18 mouse cellular contexts compared by ENCODE assay signal in the genomic region with DNA sequence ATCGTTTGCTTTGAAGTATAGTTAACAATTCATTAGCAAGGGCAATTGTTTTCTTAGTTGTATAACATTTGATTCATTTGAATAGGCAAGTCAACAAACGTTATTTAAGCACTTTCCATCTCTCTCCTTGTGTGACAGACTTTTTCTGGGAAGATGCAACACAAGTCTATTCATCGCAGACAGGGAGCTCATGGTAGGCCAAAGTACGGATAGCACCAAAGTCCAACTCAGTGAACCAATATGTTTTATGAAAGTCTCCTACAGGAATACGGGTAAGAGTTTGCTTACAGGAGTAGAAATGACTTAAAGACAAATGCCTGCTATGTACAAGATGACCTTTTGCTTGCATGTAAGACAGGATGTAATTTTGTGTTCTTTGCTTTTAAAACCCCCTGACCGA.
"Had no signal": no experiment of that assay in that cellular context is flagged by ENCODE, and none has a peak within 500 bp of the region (broad histone marks: within the 10 kb centered on the region; RNA-seq: fewer than 3 reads in every experiment).

No protein-coding gene starts in this region.

- H3K4me1 ChIP-seq: midbrain, embryonic 10.5 days; midbrain, embryonic 12.5 days; neural tube, embryonic 13.5 days; neural tube, embryonic 15.5 days had no signal

- DNase-seq: lung, embryonic 14.5 days; lung, postnatal 10 days; lung, postnatal 4 days; midbrain, embryonic 14.5 days; retina, postnatal 1 day; right cerebral cortex, adult 18-20 months; right cerebral cortex, postnatal 25 days; right cerebral cortex, postnatal 4 days; spleen, adult 18-20 months; thymus, adult 18-20 months; thymus, postnatal 14 days; thymus, postnatal 36 days had no signal

- H3K9ac ChIP-seq: lung, embryonic 14.5 days; midbrain, embryonic 12.5 days; neural tube, embryonic 13.5 days; neural tube, embryonic 15.5 days had no signal

- H3K4me2 ChIP-seq: lung, embryonic 14.5 days; midbrain, embryonic 12.5 days; neural tube, embryonic 13.5 days; neural tube, embryonic 15.5 days had no signal

- H3K27me3 ChIP-seq: midbrain, embryonic 12.5 days; neural tube, embryonic 13.5 days; neural tube, embryonic 15.5 days had no signal

- H3K9me3 ChIP-seq: midbrain, embryonic 10.5 days; midbrain, embryonic 12.5 days; neural tube, embryonic 13.5 days; neural tube, embryonic 15.5 days had no signal

- ATAC-seq: midbrain, embryonic 16.5 days had no signal

- H3K4me3 ChIP-seq: midbrain, embryonic 10.5 days; midbrain, embryonic 12.5 days; myocyte; neural tube, embryonic 13.5 days; neural tube, embryonic 15.5 days had no signal

- H3K36me3 ChIP-seq: midbrain, embryonic 10.5 days; midbrain, embryonic 12.5 days; neural tube, embryonic 13.5 days; neural tube, embryonic 15.5 days had no signal

- H3K27ac ChIP-seq: midbrain, embryonic 10.5 days; midbrain, embryonic 12.5 days; neural tube, embryonic 13.5 days; neural tube, embryonic 15.5 days had no signal
